Mouse (Mus musculus): Measurements from ENCODE around the gene Ccdc162.

DNA sequence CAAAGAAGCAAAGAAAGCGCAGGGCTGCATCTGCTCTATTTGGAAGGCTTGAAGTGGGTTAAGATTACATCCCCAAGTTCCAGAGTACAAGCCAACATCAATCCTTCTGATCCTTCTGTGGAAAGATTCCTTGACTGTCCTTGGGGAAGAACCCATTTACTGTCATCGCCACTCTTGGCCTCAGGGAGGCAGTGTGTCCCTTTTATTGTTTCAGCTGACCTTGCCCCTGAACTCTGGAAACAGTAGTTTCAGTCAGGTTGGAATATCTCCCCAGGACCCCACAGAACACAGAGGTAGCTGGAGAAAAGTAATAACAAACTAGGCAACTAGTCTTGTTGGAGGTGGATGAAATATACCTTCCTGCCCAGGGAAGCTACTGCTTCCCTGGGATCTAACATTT is 207.3 kb downstream of the Ccdc162 start:
- peak; percentile 75 for TF ChIP-seq CTCF (IDR thresholded peaks at IDR 0.05; ENCODE audit: low read depth)
- no peak for TF ChIP-seq EP300 (optimal IDR thresholded peaks at IDR 0.05)

All from stomach, postnatal 0 days (tissue).